ENCODE assay signal across 24 mouse cellular contexts in genomic region chr11:68498517-68498916, GRCm38 (mm10). TPM values are rescaled to one million over a fixed set of nuclear protein-coding genes. Genes with fewer than 3 reads are reported as not detected.
DNase-seq lines count a peak whose midpoint lies in the region; ATAC-seq lines count a peak whose summit lies in the region.
"Had no signal": no experiment of that assay in that cellular context is flagged by ENCODE, and none has a peak within 500 bp of the region (broad histone marks: within the 10 kb centered on the region; RNA-seq: fewer than 3 reads in every experiment).

No protein-coding gene starts in this region.

- DNase-seq in CD4-positive, CD25-positive, alpha-beta regulatory T cell, adult 2 months (ENCODE audit: low read depth, low spot score), result peak; percentile 37
- peak; percentile 47 for DNase-seq in T-cell, adult 2 months (ENCODE audit: low spot score)
- DNase-seq in spleen, postnatal 14 days (ENCODE audit: low spot score in 2 of 2), result peak; percentile 48 to 58
- no peak for DNase-seq in cerebellum, postnatal 25 days
- no peak for DNase-seq in thymus, postnatal 0 days (ENCODE audit: low spot score)
- no peak for DNase-seq in kidney, adult 9 months
- DNase-seq: adrenal gland, postnatal 14 days; cerebellum, adult 8-10 months; gastrocnemius, postnatal 36 days; kidney, adult 2 months; kidney, postnatal 10 days; lung, adult 18-20 months; lung, postnatal 10 days; thymus, postnatal 14 days had no signal

- peak; percentile 40 for ATAC-seq in inflammation-experienced regulatory T-cells, adult 6 months
- ATAC-seq in erythroblast, adult 5-6 weeks (replicated peaks; ENCODE audit: low FRiP score, poor library complexity, severe bottlenecking), result no peak
- ATAC-seq: Patski had no signal

RNA-seq across cellular contexts. Expression of gene Pik3r6, which starts 4.3 kb away (rescaled TPM):
- polyA plus RNA-seq in inflammation-experienced regulatory T-cells, adult 6 months (2017; shearing (Covaris generic)), result not detected
- total RNA-seq in erythroblast, adult 5-6 weeks (2015; ENCODE audit: low replicate concordance), result 1.7 and 2.1 TPM in 2 replicates
- total RNA-seq in erythroblast, adult 5-6 weeks (2017; ENCODE audit: low replicate concordance), result 3.6 and 4.8 TPM in 2 replicates
- 1.3 and 1.6 TPM in 2 replicates for polyA plus RNA-seq in thymus, postnatal 0 days (2015; fragmentation: Nextera tagmentation; extraction: Ambion mirVana)

RNA-seq across cellular contexts. Expression of gene Mfsd6l, which starts 57.5 kb away (rescaled TPM):
- not detected for polyA plus RNA-seq in inflammation-experienced regulatory T-cells, adult 6 months (2017; shearing (Covaris generic))
- not detected in 2 replicates for total RNA-seq in erythroblast, adult 5-6 weeks (2015; ENCODE audit: low replicate concordance)
- not detected in 2 replicates for total RNA-seq in erythroblast, adult 5-6 weeks (2017; ENCODE audit: low replicate concordance)
- 0.26 and 0.27 TPM in 2 replicates for polyA plus RNA-seq in thymus, postnatal 0 days (2015; fragmentation: Nextera tagmentation; extraction: Ambion mirVana)
- total RNA-seq: gastrocnemius, adult 18-20 months; gastrocnemius, postnatal 36 days; liver, adult 2 months had no signal
- polyA plus RNA-seq: forebrain, embryonic 12.5 days; G1E; limb, embryonic 11.5 days; midbrain, embryonic 11.5 days; neural tube, embryonic 15.5 days had no signal

Comparison
In these comparisons a context has a peak if more than half of its experiments do, and no peak if none do; other contexts are left out.
1. DNase-seq: peak in CD4-positive, CD25-positive, alpha-beta regulatory T cell, adult 2 months (single experiment), T-cell, adult 2 months (single experiment) and spleen, postnatal 14 days (2 of 2); none in cerebellum, postnatal 25 days (0 of 2), thymus, postnatal 0 days (single experiment) and kidney, adult 9 months (single experiment).